Mouse (Mus musculus): ENCODE measurements at regions not wholly inside any gene's neighbourhood (a gene's known extent, or its start where the extent isn't known, plus 50 kb on each side); places are given as distances from the start of the nearest gene placed in this dataset.

GRCm38 (mm10) chr17:42934068-42934467 is 57.6 kb upstream of the Cd2ap start:
- TF ChIP-seq TCF12 (IDR thresholded peaks at IDR 0.05; ENCODE audit: low read depth, low read length): no peak
- no peak for TF ChIP-seq BHLHE40 (IDR thresholded peaks at IDR 0.05; ENCODE audit: borderline replicate concordance, low read depth, low read length)
- TF ChIP-seq CHD2 (IDR thresholded peaks at IDR 0.05; ENCODE audit: low read length): no peak
- TF ChIP-seq SMC3 (IDR thresholded peaks at IDR 0.05; ENCODE audit: low read depth, low read length): no peak
- no peak for TF ChIP-seq MXI1 (IDR thresholded peaks at IDR 0.05; ENCODE audit: low read depth, low read length)
- TF ChIP-seq USF1 (IDR thresholded peaks at IDR 0.05; ENCODE audit: low read depth, low read length): no peak
- TF ChIP-seq RCOR1 (IDR thresholded peaks at IDR 0.05; ENCODE audit: low read depth, low read length): no peak
- TF ChIP-seq USF2 (IDR thresholded peaks at IDR 0.05; ENCODE audit: borderline replicate concordance in 1 of 2, insufficient read depth in 1 of 2, low read depth in 1 of 2, low read length in 2 of 2): no peak
- no peak for TF ChIP-seq NRF1 (IDR thresholded peaks at IDR 0.05; ENCODE audit: insufficient read depth, low read depth, low read length, poor library complexity, severe bottlenecking)
- TF ChIP-seq ZNF384 (IDR thresholded peaks at IDR 0.05; ENCODE audit: low read depth, low read length): no peak
- no peak for TF ChIP-seq UBTF (IDR thresholded peaks at IDR 0.05; ENCODE audit: borderline replicate concordance, insufficient read depth, low read depth, low read length)
- no peak for TF ChIP-seq ZKSCAN1 (IDR thresholded peaks at IDR 0.05; ENCODE audit: low read depth, low read length)
- no peak for TF ChIP-seq POLR2AphosphoS5 (IDR thresholded peaks at IDR 0.05; ENCODE audit: borderline replicate concordance, low read depth, low read length)
- no peak for TF ChIP-seq MAX (IDR thresholded peaks at IDR 0.05; ENCODE audit: low read length)
- no peak for TF ChIP-seq MAFK (IDR thresholded peaks at IDR 0.05; ENCODE audit: borderline replicate concordance, low read depth, low read length)
- TF ChIP-seq MEF2A (IDR thresholded peaks at IDR 0.05; ENCODE audit: extremely low read depth, insufficient replicate concordance, low read depth, low read length, poor library complexity, severe bottlenecking): no peak
- TF ChIP-seq ZMIZ1 (IDR thresholded peaks at IDR 0.05; ENCODE audit: low read depth, low read length): no peak
- no peaks in the 10 kb centered on the region for H3K36me3 ChIP-seq (ENCODE audit: control insufficient read depth in 1 of 2, insufficient read depth in 2 of 2, low read length in 2 of 2)
- no peak overlapping the region for H3K27ac ChIP-seq (ENCODE audit: control insufficient read depth, low read depth, low read length)
- H3K9me3 ChIP-seq (replicated peaks; ENCODE audit: insufficient read depth, low read length): no peaks in the 10 kb centered on the region
- no peak for DNase-seq (ENCODE audit: low read depth, low spot score)
- H3K79me2 ChIP-seq (ENCODE audit: control insufficient read depth, insufficient read depth, low read length, poor library complexity): no peaks in the 10 kb centered on the region
- H3K4me3 ChIP-seq (ENCODE audit: control insufficient read depth in 1 of 2, insufficient read depth in 1 of 2, low read depth in 2 of 2, low read length in 2 of 2): no peak overlapping the region
- no peaks in the 10 kb centered on the region for H3K27me3 ChIP-seq (ENCODE audit: control insufficient read depth in 1 of 2, insufficient read depth in 2 of 2, low read length in 2 of 2)
- no peaks in the 10 kb centered on the region for H3K4me1 ChIP-seq (ENCODE audit: control insufficient read depth in 1 of 2, insufficient read depth in 2 of 2, low read length in 2 of 2)
- H3K9ac ChIP-seq (ENCODE audit: control insufficient read depth, low read depth, low read length, poor library complexity, severe bottlenecking): no peak overlapping the region

GRCm38 (mm10) chr17:42933335-42934004 is 57.0 kb upstream of the Cd2ap start:
- H3K27me3 ChIP-seq (ENCODE audit: control insufficient read depth in 1 of 2, insufficient read depth in 2 of 2, low read length in 2 of 2): no peaks in the 10 kb centered on the region
- no peaks in the 10 kb centered on the region for H3K36me3 ChIP-seq (ENCODE audit: control insufficient read depth in 1 of 2, insufficient read depth in 2 of 2, low read length in 2 of 2)
- no peak for DNase-seq (ENCODE audit: low read depth, low spot score)
- H3K27ac ChIP-seq (ENCODE audit: control insufficient read depth, low read depth, low read length): no peak overlapping the region
- H3K9ac ChIP-seq (ENCODE audit: control insufficient read depth, low read depth, low read length, poor library complexity, severe bottlenecking): no peak overlapping the region
- no peaks in the 10 kb centered on the region for H3K4me1 ChIP-seq (ENCODE audit: control insufficient read depth in 1 of 2, insufficient read depth in 2 of 2, low read length in 2 of 2)
- H3K79me2 ChIP-seq (ENCODE audit: control insufficient read depth, insufficient read depth, low read length, poor library complexity): no peaks in the 10 kb centered on the region
- H3K9me3 ChIP-seq (replicated peaks; ENCODE audit: insufficient read depth, low read length): no peaks in the 10 kb centered on the region
- no peak for TF ChIP-seq GATA1 (IDR thresholded peaks at IDR 0.05; ENCODE audit: low read depth, low read length)
- TF ChIP-seq RCOR1 (IDR thresholded peaks at IDR 0.05; ENCODE audit: low read depth, low read length): no peak
- no peak for TF ChIP-seq EP300 (IDR thresholded peaks at IDR 0.05; ENCODE audit: low read depth in 1 of 2, low read length in 2 of 2)
- TF ChIP-seq POLR2AphosphoS2 (IDR thresholded peaks at IDR 0.05; ENCODE audit: low read length): no peak
- no peak for TF ChIP-seq UBTF (IDR thresholded peaks at IDR 0.05; ENCODE audit: borderline replicate concordance, insufficient read depth, low read depth, low read length)
- TF ChIP-seq GABPA (IDR thresholded peaks at IDR 0.05; ENCODE audit: low read depth, low read length): no peak
- no peak for TF ChIP-seq USF1 (IDR thresholded peaks at IDR 0.05; ENCODE audit: low read depth, low read length)
- no peak overlapping the region for H3K4me3 ChIP-seq (ENCODE audit: control insufficient read depth in 1 of 2, insufficient read depth in 1 of 2, low read depth in 2 of 2, low read length in 2 of 2)
